Mouse (Mus musculus): ENCODE results near the gene Stmn1. TPM values are rescaled to one million over a fixed set of nuclear protein-coding genes. Genes with fewer than 3 reads are reported as not detected.
A peak's percentile ranks its signal among the peaks of the same experiment; 100 is the strongest.

Gene Stmn1
- total RNA-seq, 1 experiment from 2014 or later: 1,614 TPM

DNA sequence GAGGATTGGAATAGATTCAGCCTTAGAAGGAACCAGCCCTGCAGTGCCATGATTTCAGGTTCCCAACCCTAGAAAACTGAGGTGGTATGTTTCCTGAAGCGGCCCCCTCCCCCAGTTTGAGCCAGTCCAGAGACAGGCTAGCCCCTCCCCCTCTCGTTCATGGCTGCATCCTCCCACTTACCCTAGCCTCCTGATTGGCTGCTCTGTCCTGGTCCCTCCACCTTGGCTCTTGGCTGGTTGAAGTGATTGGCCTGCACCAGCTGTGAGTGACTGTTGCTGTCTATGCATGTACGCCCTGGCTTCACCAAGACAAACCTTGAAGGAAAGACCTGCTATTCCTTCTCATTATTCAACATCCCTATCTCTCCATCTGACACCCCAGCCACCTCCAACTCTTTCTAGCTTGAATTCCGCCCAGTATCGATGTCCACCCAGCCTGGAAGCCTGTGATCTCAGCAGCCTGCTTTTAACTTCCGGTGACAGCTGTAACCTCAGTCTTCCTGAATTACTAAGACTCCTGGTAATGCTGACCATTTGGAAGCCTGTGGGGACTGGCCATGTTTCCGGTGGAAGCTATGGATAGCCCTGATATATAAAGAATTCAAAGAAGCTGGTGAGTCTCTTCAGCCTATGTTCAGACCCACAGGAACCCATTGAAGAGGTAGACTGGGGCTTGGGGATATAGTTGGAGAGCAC is 10.8 kb upstream of the Stmn1 start:
- no peak for ATAC-seq (replicated peaks; ENCODE audit: low read depth, poor library complexity, severe bottlenecking)

DNA sequence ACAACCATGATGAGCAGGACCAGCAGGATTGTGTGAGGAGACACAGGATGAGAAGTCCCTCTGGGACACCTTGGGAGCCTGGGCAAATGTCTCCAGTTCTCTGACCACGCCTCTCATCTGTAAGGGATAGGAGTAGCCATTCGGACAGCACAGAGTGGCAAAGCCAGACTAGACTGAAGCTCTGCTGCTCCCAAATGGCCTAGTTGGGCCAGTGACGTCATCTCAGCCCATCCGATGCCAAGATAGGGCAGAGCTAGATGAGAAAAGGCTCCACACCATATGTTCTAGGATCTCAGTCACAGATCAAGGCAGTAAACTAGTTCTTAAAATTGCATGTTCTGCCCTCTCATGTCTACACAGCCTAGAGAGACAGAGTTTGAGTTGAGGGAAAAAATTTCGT is 9.3 kb upstream of the Stmn1 start:
- ATAC-seq (replicated peaks; ENCODE audit: low read depth, poor library complexity, severe bottlenecking): no peak

DNA sequence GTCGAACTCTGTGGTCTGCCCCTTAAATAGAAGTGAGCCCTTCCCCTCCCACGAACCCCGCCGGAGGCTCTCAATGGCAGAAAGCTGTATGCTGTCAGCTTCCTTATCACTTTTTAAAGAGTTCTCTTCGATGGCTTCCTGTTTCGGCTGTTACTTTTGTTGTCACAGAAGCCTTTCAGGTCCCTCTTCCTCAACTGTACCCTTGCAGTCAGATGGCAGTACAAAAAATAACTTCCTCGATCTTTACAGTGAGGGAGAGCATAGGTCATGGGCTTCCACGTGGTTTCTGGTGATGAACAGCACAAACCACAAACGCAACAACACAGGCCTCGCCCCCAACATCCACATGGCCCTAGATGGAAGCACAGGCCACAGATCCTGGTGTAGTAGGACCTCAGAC is 7.8 kb upstream of the Stmn1 start:
- peak; percentile 87 for ATAC-seq (replicated peaks; ENCODE audit: low read depth, poor library complexity, severe bottlenecking)

DNA sequence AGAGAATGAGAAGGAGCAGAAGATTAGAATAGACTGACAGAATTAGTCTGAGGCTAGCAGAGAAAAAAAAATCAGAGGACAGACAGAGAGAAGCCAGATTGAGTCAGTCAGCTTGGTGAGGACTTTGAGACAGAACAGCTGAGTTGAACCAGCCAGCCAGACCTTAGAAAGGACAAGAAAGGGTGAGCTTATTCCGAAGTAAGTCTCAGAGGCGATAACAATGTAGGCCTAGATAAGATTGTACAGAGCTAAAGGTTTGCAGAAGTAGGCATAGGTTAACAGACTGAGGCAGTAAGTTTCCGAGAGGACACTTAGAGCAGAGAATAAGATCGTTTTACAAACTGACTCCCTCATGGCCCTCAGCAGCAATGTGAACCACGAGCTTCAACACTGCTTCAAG is 6.9 kb upstream of the Stmn1 start:
- ATAC-seq (replicated peaks; ENCODE audit: low read depth, poor library complexity, severe bottlenecking): no peak

DNA sequence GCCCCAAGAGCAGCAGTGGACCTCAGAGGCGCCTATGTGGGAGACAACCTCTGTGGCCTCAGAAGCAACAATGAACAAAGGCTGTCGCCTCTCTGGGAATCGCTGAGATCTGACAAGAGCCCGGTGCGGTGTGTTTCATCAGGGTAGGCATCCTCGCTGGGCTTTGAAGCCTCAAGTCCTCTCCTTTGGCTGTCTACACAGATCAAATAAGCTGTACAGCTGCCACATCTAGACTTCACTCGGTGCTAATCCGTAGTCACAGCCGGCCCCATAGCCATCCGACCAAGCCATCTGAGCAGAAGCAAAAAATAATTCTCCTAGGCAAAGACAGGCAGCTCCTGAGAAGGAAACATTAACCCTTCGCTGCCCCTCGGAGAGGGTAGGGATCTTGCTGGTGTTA is 2.3 kb upstream of the Stmn1 start:
- ATAC-seq (replicated peaks; ENCODE audit: low read depth, poor library complexity, severe bottlenecking): no peak

DNA sequence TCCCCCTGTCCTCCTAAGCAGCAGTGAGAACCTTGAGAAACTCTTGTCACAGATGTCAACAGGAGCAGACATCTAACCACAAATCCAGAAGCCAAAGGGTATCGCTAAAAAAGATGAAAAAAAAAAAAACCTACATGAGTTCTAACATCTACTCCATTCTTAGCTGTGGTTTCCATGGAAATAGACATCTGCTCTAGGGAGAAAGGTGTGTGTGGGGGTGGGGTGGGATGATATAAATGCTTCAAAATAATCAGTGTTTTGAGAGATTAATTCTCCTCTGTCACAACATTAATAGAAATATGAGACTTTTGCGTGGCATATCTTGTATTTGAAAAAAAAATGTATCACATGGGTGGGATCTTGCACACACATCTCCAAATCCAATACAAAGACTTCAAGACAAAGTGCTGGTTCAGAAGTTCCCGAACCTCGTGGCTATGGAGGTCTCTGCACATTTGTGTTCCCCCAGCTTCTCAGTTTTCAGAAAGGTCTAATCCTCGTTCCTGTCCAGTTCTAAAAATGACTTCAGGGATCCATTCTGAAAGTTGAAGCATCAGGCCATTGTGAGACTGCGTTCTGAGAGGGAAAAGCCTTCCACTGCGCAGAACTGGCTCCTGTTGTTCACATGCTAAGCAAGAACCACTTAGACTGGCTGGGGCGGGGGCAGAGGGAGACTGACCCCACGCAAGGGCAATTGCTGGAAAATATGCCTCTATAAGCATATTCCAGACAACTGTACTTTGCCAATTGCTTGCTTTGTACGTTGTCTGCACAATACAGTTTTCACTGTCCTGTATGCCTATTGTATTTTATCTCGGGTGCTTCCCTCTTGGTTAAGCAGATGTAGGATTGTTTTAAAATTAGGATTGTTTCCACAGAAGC is 1.5 kb upstream of the Stmn1 start:
- ATAC-seq (replicated peaks; ENCODE audit: low read depth, poor library complexity, severe bottlenecking): no peak

DNA sequence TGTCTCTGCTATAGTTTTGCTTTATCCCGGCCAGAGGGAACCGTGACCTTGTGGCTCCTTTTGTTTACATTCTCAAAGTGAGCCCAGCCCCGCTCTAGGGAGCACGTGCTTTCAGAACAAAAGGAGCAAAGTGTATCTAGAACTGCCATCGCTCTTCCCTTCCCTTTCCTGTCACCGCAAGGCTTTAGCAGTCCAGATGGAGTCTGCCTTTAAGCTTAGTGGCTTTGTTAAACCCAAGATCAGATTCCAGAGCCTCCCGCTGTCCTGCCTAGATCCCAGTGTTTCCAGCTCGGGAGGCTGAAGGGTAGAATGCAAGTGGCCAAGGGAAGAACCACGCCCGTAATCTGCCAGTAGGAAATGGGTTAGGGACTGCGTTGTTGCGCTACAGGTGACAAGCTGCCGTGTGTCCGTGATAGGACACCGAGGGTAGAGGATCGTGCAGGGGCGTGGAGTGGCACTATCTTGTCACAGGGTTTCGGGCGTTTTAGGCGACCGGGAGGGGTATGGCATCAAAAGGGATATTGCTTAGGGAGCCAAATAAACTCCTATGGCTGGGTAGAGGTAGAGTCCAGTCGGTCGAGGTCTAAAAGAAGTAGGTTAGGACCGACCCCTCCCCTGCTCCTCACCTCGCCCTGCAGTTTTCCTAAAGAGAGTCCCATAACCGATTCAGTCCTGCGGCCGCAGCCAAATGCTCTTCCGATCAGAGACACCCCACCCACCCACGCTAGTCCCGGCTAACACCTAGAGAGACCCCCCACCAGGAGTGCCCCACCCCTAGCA is 495 bp upstream of the Stmn1 start:
- ATAC-seq (replicated peaks; ENCODE audit: low read depth, poor library complexity, severe bottlenecking): peak; percentile 7; the same call in 1 of the 2 replicates

DNA sequence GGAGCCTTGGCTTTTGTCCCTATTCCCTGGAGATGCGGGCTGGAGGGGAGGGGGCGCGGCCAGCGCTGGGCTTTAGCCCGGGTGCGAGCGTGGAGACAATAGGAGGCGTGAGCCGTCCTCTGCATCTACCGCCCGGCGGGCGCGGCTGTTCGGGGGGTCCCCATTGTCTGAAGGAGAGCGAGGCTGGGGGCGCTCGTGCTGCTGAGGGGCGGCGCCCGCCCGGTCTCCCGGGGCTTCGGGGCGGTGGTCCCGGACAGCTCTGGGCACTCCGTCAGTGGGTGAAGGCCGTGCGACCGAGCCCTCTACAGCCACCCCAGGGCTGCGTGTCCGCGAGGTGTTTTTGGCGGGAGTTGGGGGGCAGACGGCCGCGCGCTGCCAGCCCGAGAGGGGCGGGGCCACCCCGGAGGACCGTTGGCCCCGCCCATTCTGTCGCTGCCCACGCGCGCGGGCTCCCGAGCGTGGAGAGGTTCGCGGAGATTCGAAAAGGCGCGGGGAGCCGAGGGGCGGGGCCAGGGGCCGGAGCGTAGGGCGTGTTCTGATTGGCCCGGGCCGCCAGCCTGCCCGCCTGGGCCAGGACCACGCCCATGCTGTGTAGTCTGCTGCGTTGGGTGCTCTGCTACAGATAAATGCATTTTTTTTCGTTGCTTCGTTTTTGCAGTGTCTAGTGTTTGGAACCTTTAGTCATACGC is 602 bp downstream of the Stmn1 start:
- peak; percentile 73 for ATAC-seq (replicated peaks; ENCODE audit: low read depth, poor library complexity, severe bottlenecking)

DNA sequence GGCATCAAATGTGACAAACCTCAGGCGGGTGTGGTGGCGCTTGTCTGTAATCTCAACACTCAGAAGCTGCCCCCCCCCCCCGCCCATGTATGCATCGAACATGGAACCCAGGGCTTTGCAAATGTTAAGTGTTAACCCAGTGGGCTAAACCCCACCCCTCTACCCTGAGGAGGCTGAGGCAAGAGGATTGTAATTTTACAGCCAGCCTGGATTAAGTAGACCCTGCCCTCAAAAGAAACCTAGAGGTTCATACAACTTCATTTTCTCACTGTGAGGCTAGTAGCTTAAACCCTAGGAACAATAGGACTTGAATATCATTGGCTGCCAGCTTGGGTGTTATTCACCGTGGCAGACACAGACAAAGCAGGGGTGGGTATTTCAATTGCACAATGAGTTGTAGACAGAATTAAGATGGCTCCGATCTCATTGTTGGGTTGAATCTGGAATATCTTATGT is 1.2 kb downstream of the Stmn1 start:
- ATAC-seq (replicated peaks; ENCODE audit: low read depth, poor library complexity, severe bottlenecking): 0 out of 2 replicates have a peak, but pooled peaks have one; percentile 0

DNA sequence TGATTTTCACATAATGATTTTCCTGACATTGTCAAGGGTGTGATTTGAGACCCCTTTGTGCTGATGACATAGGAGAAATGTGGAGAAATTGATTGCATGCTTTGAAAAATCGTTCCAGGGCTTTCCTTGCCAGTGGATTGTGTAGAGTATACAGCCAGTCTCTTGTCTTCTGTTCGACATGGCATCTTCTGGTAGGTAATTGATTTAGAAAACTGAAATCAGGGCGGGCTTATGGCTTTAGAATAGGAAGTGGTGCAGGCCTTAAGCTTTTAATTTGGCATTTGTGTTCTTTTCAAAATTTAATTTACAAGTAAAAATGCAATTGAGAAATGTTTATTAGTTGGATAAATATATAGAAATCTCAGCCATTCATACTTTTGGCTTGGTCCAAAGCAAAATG is 1.9 kb downstream of the Stmn1 start:
- no peak for ATAC-seq (replicated peaks; ENCODE audit: low read depth, poor library complexity, severe bottlenecking)

DNA sequence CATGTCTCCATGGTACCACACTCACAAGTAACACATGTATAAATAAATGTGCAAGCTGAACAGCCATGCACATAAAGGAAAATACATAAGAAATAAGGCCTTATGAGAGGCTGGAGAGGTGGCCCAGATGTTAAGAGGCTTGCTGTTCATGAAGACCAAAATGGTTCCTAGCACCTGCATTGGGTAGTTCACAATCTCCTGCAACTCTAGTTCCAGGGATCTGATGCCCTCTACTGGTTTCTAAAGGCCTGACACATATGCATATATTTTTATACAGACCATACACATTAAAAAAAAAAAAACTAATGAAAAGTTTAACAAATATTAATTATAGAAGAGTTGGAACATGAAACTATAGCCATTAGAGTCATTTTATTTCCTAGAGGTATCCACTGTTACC is 3.3 kb downstream of the Stmn1 start:
- ATAC-seq (replicated peaks; ENCODE audit: low read depth, poor library complexity, severe bottlenecking): no peak

DNA sequence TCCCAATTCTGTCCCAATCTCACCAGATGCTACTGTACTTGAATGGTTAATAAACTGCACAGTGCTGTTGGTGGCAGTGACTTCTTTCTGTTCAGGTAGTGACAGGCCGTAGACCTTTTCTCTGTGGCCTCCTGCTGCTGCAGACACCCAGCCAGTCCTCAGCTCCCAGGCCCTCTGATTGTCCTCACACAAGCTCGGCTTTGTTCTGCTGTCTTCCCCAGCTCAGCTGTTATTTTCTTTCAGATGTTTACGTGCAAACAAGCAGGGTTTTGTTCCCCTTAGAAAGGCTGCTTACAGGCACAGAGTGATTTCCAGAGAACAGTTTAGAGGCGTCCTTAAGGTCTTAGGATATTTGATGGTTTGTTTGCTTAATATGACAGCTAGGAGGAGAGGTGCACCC is 5.6 kb downstream of the Stmn1 start:
- ATAC-seq (replicated peaks; ENCODE audit: low read depth, poor library complexity, severe bottlenecking): no peak

DNA sequence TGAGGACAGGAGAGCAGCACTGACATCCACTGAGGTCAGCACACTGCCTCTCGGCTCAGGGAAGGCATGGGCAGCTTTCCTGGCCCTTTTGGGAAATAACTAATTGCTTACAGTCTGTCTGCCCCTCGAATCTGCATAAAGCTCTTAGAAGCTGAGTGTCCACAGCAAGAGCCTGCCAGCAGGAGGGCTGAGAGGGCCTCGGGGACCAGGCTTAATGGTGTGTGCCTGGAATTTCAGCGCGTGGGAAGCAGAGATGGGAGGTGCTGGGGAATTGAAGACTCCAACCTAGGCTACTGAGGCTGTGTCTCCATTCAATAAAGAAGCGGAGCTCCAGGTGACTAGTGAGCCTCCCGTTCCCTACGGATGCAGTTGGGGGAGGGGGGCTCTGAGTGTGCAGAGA is 6.1 kb downstream of the Stmn1 start:
- no peak for ATAC-seq (replicated peaks; ENCODE audit: low read depth, poor library complexity, severe bottlenecking)

DNA sequence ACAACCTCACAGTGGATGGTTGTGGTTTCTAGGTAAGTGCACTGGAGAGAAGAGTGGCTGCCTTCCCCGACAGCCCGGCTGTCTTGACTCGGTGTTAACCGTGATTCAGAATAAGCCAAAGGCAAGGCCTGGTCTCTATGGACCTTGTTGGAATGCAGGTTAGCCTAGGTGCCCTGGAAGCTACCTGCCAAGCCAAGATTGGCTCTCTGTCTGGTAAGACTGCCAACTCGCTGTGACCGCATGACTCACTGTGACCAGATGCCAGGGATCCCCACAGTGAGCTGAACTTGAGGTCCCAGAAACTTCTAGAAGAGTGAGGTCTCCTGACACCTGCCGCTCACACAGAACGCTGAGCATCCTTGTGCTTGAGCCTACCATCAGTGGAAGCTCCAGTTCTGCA is 8.8 kb downstream of the Stmn1 start:
- ATAC-seq (replicated peaks; ENCODE audit: low read depth, poor library complexity, severe bottlenecking): no peak

DNA sequence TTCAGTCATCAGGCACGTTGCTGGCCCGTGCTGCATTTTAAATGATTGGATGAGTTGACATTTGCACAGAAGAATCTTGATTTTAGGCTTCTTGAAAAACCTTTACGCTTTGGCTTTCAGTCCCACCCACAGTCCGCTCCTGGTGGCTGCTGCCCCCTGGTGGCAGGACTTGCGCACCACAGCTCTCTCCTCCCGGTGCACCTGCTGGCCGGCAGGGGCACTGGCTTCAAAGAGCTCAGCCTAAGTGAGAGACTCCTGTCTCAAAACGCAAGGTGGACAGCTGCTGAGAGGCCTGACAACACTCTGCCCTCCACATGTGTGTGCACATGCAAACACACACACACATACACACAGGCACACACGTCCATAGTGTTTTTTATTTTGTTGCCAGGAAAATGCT is 9.9 kb downstream of the Stmn1 start:
- peak; percentile 95 for ATAC-seq (replicated peaks; ENCODE audit: low read depth, poor library complexity, severe bottlenecking)

DNA sequence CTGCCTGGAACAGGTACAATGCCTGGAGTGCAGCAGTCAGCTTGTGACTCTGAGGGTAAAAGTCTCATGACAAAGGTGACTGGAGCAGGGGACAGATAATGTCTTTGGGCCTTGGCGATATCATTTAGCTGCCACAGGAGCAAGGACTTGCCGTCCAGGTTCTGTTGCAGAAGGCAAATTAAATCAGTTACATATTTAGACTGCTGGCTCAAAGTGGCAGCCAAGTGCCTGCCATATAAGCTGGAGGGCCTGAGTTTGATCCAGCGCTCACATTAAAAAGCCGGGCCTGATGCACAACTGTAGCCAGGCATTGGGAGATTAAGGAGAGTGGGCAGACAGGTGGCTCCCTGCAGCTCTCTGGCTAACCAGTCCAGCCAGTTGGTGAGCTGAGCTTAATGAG is 11.7 kb downstream of the Stmn1 start:
- ATAC-seq (replicated peaks; ENCODE audit: low read depth, poor library complexity, severe bottlenecking): no peak

DNA sequence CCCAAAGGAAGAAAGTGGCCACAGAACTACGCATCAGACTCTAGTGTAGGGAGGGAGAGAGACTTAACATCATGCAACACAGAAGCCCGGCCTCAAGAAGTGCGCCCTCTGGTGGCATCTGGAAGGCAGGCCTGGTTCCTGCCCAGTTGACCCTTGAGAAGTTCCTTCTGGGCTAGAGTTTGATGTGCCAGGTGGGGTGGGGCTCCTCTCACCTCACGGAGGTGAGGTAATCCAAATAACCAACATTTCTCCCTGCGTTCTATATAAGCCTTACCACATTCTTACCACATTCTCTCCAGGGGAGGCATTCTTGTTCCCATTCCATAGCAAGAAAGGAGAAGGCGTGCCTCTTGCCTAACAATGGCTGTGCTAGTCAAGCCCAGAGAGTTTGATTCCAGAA is 12.7 kb downstream of the Stmn1 start:
- peak; percentile 74 for ATAC-seq (replicated peaks; ENCODE audit: low read depth, poor library complexity, severe bottlenecking)

DNA sequence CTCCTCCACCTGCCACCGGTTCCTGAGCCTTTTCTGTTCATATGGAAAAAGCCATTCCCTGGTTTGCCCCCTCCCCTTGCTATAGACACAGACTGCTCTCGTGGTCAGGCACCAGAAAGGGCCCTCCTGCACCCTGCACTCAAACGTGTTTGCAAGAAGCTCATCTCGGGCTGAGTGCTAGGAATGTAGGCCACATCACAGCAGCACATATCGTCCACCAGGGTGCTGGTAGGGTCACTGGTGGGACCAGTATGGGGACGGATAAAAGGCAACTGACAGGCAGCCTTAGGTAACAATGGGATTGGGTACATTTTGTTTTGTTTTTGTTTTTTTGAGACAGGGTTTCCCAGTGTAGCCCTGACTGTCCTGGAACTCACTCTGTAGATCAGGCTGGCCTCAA is 13.2 kb downstream of the Stmn1 start:
- ATAC-seq (replicated peaks; ENCODE audit: low read depth, poor library complexity, severe bottlenecking): no peak

DNA sequence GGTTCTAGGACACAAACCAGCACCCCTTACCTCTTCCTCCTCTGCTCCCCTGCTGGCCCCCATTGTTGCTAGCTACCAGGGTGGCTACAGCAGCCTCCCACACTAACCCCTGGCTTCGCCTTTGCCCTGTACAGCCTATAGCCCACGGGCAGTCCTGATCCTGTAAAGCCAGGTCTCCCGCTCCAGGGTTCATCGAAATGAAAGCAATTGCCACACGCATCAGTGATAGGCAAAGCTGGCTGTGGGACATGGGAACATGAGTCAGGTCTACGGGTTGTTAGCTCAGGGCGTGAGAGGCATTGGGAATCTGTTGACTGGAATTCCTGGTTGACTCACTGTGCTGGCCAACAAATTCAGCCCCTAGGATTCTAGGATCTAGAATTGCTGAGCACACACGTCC is 14.3 kb downstream of the Stmn1 start:
- ATAC-seq (replicated peaks; ENCODE audit: low read depth, poor library complexity, severe bottlenecking): no peak

DNA sequence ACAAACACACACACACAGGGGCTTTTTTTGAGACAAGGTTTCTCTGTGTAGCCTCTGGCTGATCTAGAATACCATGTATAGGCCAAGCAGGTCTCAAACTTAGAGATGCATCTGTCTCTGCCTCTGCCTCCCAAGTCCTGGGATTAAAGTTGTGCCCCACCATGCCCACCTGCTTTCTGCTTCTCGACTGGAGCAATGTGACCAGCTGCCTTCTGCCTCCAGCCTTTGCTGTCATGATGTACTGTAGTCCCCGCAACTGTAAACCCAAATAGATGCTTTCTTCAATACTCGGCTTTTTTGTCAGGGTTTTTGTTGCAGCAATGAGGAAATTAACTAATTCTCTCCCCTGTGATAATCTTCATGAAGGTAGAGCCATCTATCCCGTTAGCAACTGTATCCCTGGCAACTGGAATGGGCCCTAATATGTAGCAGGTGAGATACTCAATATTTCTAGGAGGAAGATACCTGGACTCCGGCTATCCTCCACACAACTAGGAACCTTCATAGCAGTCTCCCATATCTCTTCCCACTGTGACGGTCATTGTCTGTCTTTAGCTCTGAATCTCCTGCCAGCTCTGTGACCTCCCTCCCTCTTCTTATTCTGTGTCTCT is 15.1 kb downstream of the Stmn1 start:
- no peak for ATAC-seq (replicated peaks; ENCODE audit: low read depth, poor library complexity, severe bottlenecking)

Measured in common myeloid progenitor, adult 5-6 weeks (primary cell).